Mouse (Mus musculus) cerebellum, adult 11-12 months (tissue): ENCODE data around the gene Polrmt.
A peak's percentile ranks its signal among the peaks of the same experiment; 100 is the strongest.
"Not testable (repeated sequence)": the region's sequence is repeated elsewhere in the genome, so short reads cannot be mapped to it uniquely, and the experiment has no call there.

Source experiments
- DNase-seq: peaks from one replicate; pipeline ENCODE4 v3.0.0; 2022

Gene Polrmt

GRCm38 (mm10) chr10:79706406-79707094, 39.8 kb downstream of the Polrmt start:
- DNase-seq = peak; percentile 79

- DNase-seq = no peak
These were observed 40.4 kb downstream of the Polrmt start for GRCm38 (mm10) chr10:79705951-79706350.

GRCm38 (mm10) chr10:79704970-79705360, 41.4 kb downstream of the Polrmt start:
- DNase-seq = peak; percentile 62

DNA sequence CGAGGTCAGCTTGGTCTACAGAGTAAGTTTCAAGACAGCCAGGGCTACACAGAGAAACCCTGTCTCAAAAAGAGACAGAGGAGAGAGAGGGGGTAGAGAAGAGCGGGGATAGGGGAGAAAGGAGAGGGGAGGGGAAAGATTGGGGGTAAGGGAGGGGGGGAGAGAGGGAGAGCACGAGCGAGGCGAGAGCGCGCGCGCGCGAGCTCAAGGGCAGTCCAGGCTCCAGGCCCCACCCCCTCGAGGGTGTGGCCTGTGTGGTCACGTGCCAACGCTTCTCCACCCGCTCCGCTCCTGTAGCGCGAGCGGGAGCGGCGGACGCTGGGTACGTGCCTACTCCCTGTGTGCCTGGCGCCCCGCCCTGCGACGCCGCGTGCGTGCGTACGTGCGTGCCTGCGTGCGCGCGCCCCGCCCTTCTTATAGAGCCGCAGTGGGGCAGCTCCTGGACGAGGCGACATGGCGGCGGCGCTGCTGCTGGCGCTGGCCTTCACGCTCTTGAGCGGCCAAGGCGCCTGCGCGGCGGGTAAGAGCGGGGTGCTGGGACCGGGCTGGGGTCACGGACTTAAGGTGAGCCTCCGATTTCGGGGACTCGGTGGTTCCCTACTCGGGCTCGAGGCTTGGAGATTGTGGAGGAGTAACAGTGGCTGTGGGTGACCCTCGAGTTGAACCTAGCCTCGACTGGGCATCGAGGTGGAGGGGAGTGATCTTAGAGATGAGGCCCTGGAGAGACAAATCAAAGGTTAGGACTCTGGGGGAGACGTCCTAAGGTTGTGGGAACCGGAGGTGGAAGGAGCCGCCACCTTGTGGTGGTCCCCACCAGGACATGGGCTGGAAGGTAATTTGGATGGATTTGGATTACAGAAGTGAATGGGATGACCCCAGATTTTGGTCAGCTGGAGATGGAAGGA, 42.1 kb downstream of the Polrmt start, which contains the start of gene Bsg:
Bsg (plus strand) TSS at position 427 of the 905 bp plus-strand sequence.
- DNase-seq = peak; percentile 99

DNA sequence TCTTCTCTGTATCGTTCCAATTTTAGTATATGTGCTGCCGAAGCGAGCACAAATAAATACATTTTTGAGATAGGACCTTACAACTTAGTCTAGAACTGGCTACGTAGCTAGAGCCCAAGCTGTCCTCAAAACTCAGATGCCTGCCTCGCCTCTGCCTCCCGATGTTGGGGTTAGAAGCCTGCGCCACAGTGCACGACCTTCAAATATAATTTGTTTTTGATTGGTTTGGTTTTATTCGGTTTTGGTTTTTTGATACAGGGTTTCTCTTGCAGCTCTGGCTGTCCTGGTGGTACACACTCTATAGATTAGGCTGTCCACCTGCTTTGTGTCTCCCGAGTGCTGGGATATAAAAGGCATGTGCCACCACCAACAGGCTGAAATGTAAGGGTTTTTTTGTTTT, 42.8 kb downstream of the Polrmt start:
- no peak for DNase-seq

GRCm38 (mm10) chr10:79702970-79703369, 43.4 kb downstream of the Polrmt start:
- DNase-seq = not testable (repeated sequence)

GRCm38 (mm10) chr10:79701443-79702129, 44.8 kb downstream of the Polrmt start:
- no peak for DNase-seq

DNA sequence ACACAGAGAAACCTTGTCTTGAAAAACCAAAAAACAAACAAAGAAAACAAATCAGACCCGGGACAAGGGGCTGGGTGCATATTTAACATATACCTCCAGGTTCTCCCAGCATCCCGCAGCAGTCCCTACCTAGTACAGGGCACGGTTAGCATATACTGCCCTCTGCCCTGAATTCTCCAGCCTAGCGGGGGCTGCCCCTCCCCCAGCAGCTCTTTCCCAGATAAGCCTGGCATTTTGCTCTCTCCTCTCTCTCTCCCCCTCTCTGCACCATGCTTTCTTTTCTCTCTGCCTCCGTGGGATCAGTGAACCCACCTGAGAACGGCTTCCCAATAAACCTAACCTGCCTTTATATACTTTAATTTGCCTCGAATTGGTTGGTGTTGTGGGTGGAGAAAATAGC, 45.7 kb downstream of the Polrmt start:
- DNase-seq = no peak

DNA sequence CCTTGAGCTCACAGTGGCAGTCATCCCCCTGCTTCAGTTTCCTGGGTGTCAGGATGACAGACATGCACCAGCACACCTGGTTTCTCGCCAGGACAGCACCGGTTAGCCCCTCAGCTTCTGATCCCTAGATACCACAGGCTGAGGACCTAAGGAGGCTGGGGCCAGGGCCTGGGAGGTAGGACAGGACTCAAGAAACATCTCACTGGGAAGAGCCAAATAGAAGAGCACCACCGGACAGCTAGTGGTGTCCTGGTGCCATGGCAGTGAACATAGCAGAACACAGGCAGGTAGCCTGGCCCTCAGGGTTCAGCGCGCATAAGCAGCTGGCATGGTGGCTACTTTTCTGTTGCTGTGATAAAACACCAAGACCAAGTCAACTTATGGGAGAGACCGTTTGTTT, 47.9 kb downstream of the Polrmt start:
- peak; percentile 59 for DNase-seq

DNA sequence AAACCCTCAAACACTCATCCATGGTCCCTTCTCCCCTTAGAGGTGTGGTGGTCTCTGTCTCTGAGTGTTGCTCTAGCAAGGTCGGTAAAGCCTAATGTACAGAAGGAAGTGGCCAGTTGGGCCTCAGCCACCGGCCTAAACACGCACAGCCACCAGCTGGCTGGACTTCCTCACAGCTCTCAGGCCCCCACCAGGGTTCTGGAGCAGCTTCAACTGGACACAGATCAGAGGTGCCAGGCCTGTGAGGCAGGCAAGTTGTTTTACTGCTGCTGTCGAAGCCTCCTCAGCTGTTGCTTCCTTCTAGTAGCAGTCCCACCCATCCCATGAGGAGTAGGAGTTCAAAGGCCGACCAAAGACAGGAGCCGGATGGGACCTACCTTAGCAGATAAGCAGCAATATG, 48.5 kb downstream of the Polrmt start:
- DNase-seq = peak; percentile 91

DNA sequence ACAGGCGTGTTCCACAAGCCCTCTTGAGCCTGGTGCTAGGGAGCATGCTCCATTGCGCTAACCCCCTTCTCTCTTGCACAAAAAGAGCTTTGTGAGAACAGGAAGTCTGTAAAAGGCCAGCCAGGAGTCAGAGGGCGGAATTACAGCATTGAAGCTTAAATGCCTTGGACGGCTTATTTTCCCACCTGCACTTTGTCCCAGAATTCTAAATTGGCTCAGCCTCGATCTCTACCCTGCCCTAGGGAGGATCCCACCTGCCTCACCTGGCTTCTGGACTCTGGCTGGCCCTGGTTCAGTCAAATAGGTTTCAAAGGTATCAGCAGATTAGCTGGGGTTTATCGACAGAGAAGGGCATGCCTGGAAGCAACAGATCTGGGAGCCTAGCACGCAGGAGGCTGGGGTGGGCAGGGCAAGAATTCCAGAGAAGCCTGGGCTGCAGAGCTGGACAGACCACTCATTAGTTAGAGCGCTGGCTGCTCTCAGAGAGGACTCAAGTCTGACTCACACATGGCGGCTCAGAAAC, 50.2 kb downstream of the Polrmt start:
- no peak for DNase-seq

DNA sequence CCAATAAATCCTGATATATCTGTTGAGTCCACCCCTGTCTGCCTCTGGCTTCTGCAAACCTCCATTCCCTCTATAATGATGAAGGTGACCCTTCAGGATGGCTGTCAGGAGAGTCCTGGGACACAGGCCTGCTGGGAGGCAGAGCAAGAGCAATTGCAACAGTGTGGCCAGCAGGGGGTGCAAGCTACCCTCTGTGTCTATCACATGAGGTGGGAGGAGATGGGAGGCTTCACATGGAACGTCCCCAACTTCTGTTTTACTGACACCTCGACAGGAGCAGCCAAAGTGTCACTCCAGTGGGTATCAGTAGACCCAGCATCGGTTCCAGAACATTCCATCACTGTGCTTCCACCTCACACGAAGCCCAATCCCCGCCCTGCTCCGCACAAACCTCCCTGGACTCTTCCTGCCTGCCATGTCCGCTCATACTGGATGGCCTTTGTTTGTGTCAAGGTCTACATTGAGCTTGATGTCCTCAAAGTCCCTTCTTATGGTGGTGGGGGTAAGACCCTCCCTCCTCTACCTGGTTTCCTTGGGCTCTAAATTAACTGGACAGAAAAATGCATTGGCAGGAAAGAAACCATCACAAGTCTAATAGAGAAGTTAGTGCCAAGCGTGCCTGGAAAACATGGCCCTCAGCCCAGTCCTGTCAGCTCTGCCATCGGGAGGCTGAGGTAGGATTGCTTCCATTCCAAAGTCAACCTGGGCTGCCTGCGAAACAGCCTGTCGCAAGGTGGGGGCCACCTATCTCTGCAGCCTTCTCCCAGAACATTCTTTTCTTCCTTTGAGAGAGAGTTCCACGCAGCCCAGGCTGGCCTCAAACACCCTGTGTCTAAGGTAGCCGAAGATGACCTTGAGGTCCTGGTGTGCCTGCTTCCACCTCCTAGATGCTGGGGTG, 50.9 kb downstream of the Polrmt start:
- peak; percentile 84 for DNase-seq

- no peak for DNase-seq
These were observed 52.1 kb downstream of the Polrmt start for GRCm38 (mm10) chr10:79694379-79694655.

DNA sequence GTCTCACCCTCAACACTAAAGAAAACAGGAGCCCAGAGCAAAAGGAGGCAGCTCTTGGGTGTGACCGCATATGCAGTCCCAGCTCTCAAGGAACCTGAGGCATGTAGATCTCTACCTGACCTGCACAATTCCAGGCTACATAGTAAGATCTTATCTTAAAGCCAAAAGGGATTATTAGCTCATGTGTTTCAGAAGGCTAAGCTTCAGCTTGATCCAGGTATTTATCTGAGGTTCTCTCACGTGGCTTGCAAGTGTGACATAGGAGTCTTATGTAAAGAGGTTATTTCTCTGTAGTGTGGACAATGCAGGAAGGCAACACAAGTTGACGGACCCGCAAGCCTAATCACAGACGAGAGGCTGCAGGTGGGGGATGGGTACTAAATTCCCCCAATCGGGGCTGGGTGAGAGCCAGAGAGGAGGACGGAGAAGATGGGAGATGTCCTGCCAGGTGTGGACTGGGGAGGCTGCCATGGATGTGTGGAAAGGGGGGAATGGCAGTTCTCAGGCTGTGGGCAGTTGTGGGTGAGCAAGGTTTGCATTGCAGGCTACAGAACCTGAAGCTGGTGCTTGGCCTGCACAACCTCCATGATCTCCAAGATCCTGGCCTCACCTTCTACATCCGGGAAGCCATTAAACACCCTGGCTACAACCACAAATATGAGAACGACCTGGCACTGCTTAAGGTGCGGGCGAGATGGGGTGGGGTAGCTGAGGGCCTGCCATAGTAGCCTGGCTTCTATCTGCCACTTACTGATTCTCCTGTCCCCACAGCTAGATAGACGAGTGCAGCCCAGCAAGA, 52.6 kb downstream of the Polrmt start:
- peak; percentile 62 for DNase-seq

GRCm38 (mm10) chr10:79691986-79692548, 54.3 kb downstream of the Polrmt start:
- peak; percentile 24 for DNase-seq

DNA sequence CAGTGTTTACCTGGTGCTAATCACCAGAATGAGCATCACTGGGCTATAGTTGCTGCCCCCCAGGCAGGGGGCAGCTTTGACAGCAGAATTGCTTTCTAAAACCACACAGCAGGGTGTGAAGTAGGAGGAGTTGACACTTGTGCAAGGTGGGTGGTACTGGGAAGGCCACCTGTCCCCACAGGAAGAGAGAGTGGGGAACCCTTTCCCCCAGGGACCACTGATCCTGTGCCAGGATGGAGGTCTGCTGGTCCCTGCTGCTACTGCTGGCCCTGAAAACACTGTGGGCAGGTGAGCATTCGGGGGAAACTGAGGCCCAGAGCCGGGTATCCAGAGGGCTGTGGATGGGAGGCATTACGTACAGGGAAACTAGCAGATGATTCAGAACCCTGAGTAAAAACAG, 57.2 kb downstream of the Polrmt start:
- peak; percentile 38 for DNase-seq

- no peak for DNase-seq
These were observed 57.7 kb downstream of the Polrmt start, which contains the start of gene Gzmm for GRCm38 (mm10) chr10:79688720-79689119. TSS of gene Gzmm (plus strand) at chr10:79689020.

GRCm38 (mm10) chr10:79687513-79687912, 58.9 kb downstream of the Polrmt start:
- no peak for DNase-seq

DNA sequence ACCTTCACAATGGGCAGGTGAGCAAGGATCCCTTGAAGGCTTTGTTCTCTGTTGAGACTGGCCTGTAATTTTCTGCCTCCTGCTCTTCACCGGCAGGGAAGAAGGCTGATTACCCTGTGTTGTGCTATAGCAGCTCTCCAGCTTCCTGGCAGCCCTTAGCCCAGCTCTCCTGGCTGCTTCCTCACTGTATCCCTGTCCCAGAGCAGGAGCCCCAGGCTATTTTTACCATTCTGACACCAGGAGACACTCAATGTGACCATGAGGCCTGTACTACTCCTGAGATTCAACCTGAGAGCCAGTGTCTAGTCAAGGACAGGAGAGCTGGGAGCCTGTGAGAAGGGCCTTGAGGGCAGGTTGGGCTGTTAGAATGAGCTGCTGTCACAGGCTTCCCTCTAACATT, 59.7 kb downstream of the Polrmt start:
- DNase-seq = no peak

DNA sequence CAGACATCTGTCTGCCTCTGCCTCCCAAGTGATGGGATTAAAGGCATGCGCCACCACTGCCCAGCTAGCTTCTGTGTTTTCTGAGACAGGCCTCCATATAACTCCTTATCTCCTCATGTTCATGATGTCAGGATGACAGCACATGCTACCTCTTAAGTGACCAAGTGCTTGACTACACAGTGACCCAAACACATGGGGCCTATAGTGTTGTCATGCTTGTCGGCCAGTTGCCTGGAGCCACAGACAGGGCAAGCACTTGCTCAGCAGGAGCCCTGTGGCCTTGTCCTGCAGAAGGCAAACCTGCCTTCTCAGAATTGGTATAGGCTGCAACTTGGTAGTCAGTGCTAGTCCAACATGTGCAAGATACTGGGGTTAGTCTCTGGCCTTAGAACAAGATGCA, 60.2 kb downstream of the Polrmt start:
- DNase-seq = no peak
